Mouse (Mus musculus) brain, embryonic 14.5 days (tissue): ENCODE measurements around the gene Nek1.

Source experiments
- CTCF ChIP-seq: fragments of 200-500 bp; IDR thresholded peaks from 2 replicates; pipeline ENCODE4 v1.5.1; 2012; ENCODE audit warnings: inconsistent platforms, mild to moderate bottlenecking, moderate library complexity, borderline replicate concordance; ENCODE audit not compliant: insufficient read depth, insufficient read length; ENCODE audit errors: extremely low read depth
- POLR2A ChIP-seq: fragments of 200-500 bp; IDR thresholded peaks from 2 replicates; pipeline ENCODE4 v1.6.1; 2012; ENCODE audit warnings: mild to moderate bottlenecking, inconsistent platforms, borderline replicate concordance; ENCODE audit not compliant: poor library complexity, insufficient read depth, insufficient read length, severe bottlenecking; ENCODE audit errors: extremely low read depth

DNA sequence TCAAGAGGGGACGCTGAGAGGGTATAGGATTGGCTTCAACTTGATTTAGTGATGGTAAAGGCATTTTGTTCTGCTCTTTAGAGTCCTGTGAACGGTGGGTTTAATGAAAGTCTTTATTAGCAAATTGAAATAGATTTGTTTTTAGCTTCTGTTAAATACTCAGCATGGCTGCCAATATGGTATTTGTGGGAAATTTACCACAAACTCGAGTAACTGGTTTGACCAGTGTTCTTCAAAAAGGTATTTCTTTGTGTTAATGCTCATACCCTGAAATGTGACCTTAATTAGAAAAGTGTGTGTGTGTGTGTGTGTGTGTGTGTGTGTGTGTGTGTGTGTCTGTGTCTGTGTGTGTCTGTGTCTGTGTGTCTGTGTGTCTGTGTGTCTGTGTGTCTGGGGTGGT, 178.6 kb downstream of the Nek1 start:
- TF ChIP-seq POLR2A (no peak), CTCF (no peak)
